Comparison of ENCODE assay signal across 7 mouse cellular contexts in genomic region chr7:115294655-115295230, GRCm38 (mm10).
"Had no signal": no experiment of that assay in that cellular context is flagged by ENCODE, and none has a peak within 500 bp of the region (broad histone marks: within the 10 kb centered on the region; RNA-seq: fewer than 3 reads in every experiment).

No protein-coding gene starts in this region.

- H3K9ac ChIP-seq: kidney, embryonic 15.5 days; limb, embryonic 15.5 days; liver, embryonic 12.5 days; midbrain, embryonic 12.5 days had no signal

- H3K27ac ChIP-seq: kidney, embryonic 15.5 days; limb, embryonic 15.5 days; liver, embryonic 12.5 days; midbrain, embryonic 12.5 days; stomach, postnatal 0 days had no signal

- ATAC-seq: liver, embryonic 12.5 days had no signal

- H3K4me3 ChIP-seq: kidney, embryonic 15.5 days; limb, embryonic 15.5 days; liver, embryonic 12.5 days; midbrain, embryonic 12.5 days had no signal

- H3K4me2 ChIP-seq: kidney, embryonic 15.5 days; limb, embryonic 15.5 days; liver, embryonic 12.5 days; midbrain, embryonic 12.5 days had no signal

- H3K27me3 ChIP-seq: kidney, embryonic 15.5 days; limb, embryonic 15.5 days; liver, embryonic 12.5 days; midbrain, embryonic 12.5 days had no signal

- DNase-seq: kidney, adult 2 months; kidney, postnatal 25 days had no signal

- H3K36me3 ChIP-seq: kidney, embryonic 15.5 days; limb, embryonic 15.5 days; liver, embryonic 12.5 days; midbrain, embryonic 12.5 days had no signal

- H3K9me3 ChIP-seq: kidney, embryonic 15.5 days; limb, embryonic 15.5 days; liver, embryonic 12.5 days; midbrain, embryonic 12.5 days had no signal

- H3K4me1 ChIP-seq: liver, embryonic 12.5 days had no signal
